Mouse (Mus musculus) intestine, embryonic 16.5 days (tissue): ENCODE measurements around the gene Ankub1. TPM values are rescaled to one million over a fixed set of nuclear protein-coding genes. Genes with fewer than 3 reads are reported as not detected.

ENCODE experiments used
- ATAC-seq: fragments of 200-750 bp; cut with Nextera tagmentation; 2 replicates; pipeline ENCODE4 v1.8.0; 2017; ENCODE audit warnings: moderate TSS enrichment, moderate library complexity
- H3K27ac ChIP-seq: fragments of 300-500 bp; sonication (generic); 2 replicates; pipeline ENCODE4 v1.5.1; 2014; ENCODE audit warnings: mild to moderate bottlenecking, low read length
- H3K27me3 ChIP-seq: fragments of 300-500 bp; sonication (generic); replicated peaks from 2 replicates; pipeline ENCODE4 v1.6.1; 2014; ENCODE audit warnings: low read length, control low read depth, mixed read lengths; ENCODE audit not compliant: control insufficient read depth, insufficient read depth
- H3K36me3 ChIP-seq: fragments of 300-500 bp; sonication (generic); 2 replicates; pipeline ENCODE4 v1.6.1; 2014; ENCODE audit warnings: low read length, control low read depth; ENCODE audit not compliant: control insufficient read depth, insufficient read depth
- H3K4me1 ChIP-seq: fragments of 300-500 bp; sonication (generic); 2 replicates; pipeline ENCODE4 v1.6.1; 2014; ENCODE audit warnings: low read length, control low read depth, mixed read lengths; ENCODE audit not compliant: control insufficient read depth, insufficient read depth
- H3K4me2 ChIP-seq: fragments of 300-500 bp; sonication (generic); 2 replicates; pipeline ENCODE4 v1.6.1; 2014; ENCODE audit warnings: low read depth, low read length, control low read depth
- H3K4me3 ChIP-seq: fragments of 300-500 bp; sonication (generic); 2 replicates; pipeline ENCODE4 v1.5.1; 2014; ENCODE audit warnings: mild to moderate bottlenecking, low read length
- H3K9ac ChIP-seq: fragments of 300-500 bp; sonication (generic); 2 replicates; pipeline ENCODE4 v1.6.1; 2014; ENCODE audit warnings: low read depth, low read length
- H3K9me3 ChIP-seq: fragments of 300-500 bp; sonication (generic); 2 replicates; pipeline ENCODE4 v1.6.1; 2016; ENCODE audit warnings: low read length, control low read depth; ENCODE audit not compliant: control insufficient read depth
- WGBS: fragments of 180-500 bp; shearing (Covaris S2); extraction: QIAGEN DNeasy Blood & Tissue Kit; methylation state at CpG from one replicate; pipeline ENCODE4 v1.1.7; 2014; 5-methylcytosine and 5-hydroxymethylcytosine counted together
- polyA plus RNA-seq: library from polyadenylated mRNA; unstranded; fragments of >200 nt; fragmentation: Nextera tagmentation; extraction: Ambion mirVana; gene quantifications from 2 replicates; pipeline ENCODE4 v1.2.1, GENCODE M21; 2015

Gene Ankub1
- polyA plus RNA-seq, 1 experiment from 2014 or later: not detected

DNA sequence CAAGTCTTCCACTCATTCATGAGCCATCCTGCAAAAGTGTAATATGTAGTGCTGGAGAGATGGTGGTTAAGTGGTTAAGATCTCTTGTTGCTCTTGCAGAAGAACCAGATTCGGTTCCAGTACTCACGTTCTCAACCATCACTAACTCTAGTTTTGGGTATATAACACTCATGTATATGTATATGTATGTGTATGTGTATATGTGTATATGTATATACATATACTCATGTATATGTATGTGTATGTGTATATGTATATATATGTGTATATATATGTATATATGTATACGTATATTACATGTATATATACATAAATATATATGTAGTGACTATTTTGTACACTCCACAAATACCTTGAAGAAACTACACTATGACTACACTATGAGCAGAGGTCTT, 40.7 kb downstream of the Ankub1 start:
- H3K27ac ChIP-seq: no peak overlapping the region
- WGBS: 61% methylated on average over 3 of the region's 3 CpGs

DNA sequence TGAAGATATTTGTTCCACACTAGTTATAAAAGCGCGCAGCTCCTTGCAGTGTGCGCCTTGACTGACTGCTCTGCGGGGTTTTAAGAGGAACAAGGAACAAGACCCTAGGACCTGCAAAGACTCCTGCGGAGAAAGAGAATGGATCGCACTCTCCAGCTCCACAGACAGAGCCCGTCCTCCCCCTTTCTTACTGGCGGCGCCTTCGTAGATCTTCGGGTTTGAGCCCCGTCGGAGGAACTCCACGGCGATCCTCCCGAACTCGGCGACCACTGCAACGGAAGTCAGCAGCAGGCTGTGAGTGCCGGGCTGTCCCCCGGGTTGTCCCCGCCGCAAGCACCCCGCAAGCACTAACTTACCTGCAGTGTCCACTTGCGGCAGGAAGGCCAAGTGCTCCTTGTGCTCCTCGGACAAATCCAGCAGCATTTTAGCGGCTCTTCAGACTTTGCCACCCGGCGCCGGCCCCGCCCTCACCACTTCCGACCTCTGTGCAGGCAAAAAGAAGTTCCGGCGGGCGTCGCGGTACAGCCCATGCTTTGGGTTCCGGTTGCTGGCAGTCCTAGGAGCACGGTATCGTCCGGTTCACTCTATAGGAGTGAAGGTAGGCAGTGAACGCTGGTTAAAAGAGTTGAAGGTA, 41.3 kb downstream of the Ankub1 start, which contains the start of gene Commd2:
TSS of gene Commd2 (minus strand) at position 485 of the 634 bp plus-strand sequence.
- Histone ChIP-seq H3K9ac (peak within 1 kb of the TSS; percentile 92), H3K27ac (peak within 1 kb of the TSS; percentile 79), H3K9me3 (no peaks in the 10 kb centered on the region), H3K4me1 (no peaks in the 10 kb centered on the region), H3K27me3 (no peaks in the 10 kb centered on the region), H3K36me3 (no peaks in the 10 kb centered on the region), H3K4me3 (peak within 1 kb of the TSS; percentile 79), H3K4me2 (peak within 1 kb of the TSS; percentile 65)
- WGBS: under 1% methylated on average over 42 of the region's 42 CpGs
- ATAC-seq: peak; percentile 98

More for the DNA sequence above, 40.7 kb downstream of the Ankub1 start:
- ATAC-seq: peak; percentile 49
- peak overlapping the region; percentile 56 for H3K4me2 ChIP-seq
- H3K9me3 ChIP-seq: no peaks in the 10 kb centered on the region
- no peaks in the 10 kb centered on the region for H3K4me1 ChIP-seq
- no peaks in the 10 kb centered on the region for H3K27me3 ChIP-seq
- H3K9ac ChIP-seq: peak overlapping the region; percentile 92
- no peaks in the 10 kb centered on the region for H3K36me3 ChIP-seq
- peak overlapping the region; percentile 79 for H3K4me3 ChIP-seq

DNA sequence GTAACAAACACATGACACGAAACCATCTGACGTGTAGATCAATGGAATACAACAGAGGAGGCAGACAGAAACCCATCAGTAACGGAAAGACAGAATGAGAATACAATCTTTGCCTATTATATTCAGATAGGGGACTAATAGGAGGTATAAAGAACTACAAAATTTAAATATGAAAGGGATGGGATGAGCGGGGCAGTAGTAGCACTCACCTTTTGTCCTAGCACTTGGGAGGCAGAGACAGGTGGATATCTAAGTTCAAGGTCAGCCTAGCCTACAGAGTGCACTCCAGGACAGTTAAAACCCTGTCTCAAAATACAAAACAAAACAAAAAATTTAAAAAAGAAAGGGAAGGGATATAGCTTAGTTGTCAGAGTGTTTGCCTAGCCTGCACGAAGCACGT, 49.4 kb downstream of the Ankub1 start:
- Histone ChIP-seq H3K4me2 (no peak overlapping the region), H3K4me1 (no peaks in the 10 kb centered on the region), H3K9me3 (no peaks in the 10 kb centered on the region), H3K4me3 (no peak overlapping the region), H3K27ac (no peak overlapping the region), H3K27me3 (no peaks in the 10 kb centered on the region), H3K9ac (no peak overlapping the region), H3K36me3 (no peaks in the 10 kb centered on the region)
- WGBS: 95% methylated on average over 6 of the region's 6 CpGs
- ATAC-seq: no peak

DNA sequence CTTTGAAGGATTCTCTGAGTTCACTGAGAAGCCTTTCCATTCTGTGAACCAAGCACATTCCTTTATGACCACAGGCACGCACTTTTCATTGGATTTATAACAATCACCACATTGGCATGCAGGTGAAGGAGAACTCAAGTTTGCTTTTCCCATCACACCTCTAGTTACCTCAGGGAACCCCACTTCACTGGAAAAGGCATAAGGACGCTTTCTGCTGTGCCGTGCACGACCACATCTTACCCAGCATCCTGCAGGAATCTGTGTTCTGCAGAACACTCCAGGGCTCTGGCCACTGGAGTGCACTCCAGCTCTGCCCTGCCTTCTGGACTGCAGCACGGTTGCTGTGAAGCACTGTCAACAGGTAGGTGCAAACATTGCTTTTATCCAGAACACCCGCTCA, 55.0 kb downstream of the Ankub1 start:
- WGBS: 62% methylated on average over 6 of the region's 6 CpGs
- Histone ChIP-seq H3K36me3 (no peaks in the 10 kb centered on the region), H3K4me1 (no peaks in the 10 kb centered on the region), H3K4me2 (no peak overlapping the region), H3K9me3 (no peaks in the 10 kb centered on the region), H3K27ac (no peak overlapping the region), H3K4me3 (no peak overlapping the region), H3K27me3 (no peaks in the 10 kb centered on the region), H3K9ac (no peak overlapping the region)
- no peak for ATAC-seq

DNA sequence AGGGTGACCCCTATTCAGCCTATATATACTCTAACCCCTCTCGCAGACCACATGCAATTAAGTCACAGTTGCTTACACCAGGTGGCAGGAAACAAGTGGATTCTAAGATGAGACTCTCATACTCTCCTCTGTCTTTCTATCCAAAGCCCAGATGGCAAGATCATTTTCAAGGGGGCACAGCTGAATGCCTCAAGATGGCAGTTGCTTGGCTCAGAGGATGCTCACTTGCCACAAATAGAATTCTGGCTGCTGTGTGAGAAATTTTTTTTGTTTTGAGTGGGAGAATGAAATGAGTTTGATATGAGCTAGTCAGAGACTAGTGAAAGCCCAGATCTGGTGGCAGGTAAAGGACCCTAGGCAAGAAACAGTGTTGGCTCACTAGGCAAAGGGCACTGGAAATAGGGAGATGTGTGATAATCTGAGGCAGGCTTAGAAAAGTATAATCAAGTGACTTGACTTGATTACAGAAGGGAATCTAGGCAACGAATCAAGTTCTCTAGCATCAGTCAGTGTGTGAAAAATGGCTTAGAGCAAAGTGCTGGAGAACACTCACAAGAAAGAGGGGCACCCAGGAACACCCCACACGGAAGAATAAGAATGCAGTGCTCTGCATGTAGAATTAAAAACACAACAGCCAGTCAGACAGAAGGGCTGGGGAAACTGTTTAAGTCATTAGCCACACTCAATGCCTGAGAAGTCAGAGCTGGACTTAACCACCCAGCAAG, 57.7 kb downstream of the Ankub1 start:
- H3K4me2 ChIP-seq: no peak overlapping the region
- H3K4me3 ChIP-seq: no peak overlapping the region
- no peaks in the 10 kb centered on the region for H3K27me3 ChIP-seq
- 71% methylated on average over 3 of the region's 3 CpGs for WGBS
- H3K36me3 ChIP-seq: no peaks in the 10 kb centered on the region
- no peaks in the 10 kb centered on the region for H3K9me3 ChIP-seq
- no peak overlapping the region for H3K27ac ChIP-seq
- no peak overlapping the region for H3K9ac ChIP-seq
- ATAC-seq: no peak
- no peaks in the 10 kb centered on the region for H3K4me1 ChIP-seq

DNA sequence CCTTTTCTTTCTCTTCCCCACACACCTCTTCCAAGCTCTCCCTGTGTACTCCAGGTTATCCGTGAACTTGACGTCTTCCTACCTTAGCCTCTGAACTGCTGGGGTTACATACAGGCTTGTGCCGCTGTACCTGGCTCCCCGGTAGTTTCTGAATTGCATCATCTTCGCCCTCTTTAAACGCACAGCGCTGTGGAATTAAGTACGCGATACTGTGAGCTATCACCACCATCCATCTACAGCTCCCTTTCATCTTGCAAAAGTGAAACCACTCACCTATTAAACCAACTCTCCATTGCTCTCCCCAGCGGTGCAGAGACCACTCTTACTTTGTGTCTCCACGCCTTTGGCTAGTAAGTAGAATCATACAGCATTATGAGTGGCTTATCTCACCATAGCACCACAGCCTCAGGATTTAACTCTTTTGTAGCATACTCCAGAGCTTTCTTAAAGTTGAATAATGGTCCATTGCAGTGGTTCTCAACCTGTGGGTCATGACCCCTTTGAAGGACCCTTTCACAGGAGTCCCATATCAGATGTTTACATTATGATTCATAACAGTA, 65.6 kb downstream of the Ankub1 start:
- H3K4me2 ChIP-seq: no peak overlapping the region
- no peak for ATAC-seq
- WGBS: 64% methylated on average over 11 of the region's 11 CpGs

DNA sequence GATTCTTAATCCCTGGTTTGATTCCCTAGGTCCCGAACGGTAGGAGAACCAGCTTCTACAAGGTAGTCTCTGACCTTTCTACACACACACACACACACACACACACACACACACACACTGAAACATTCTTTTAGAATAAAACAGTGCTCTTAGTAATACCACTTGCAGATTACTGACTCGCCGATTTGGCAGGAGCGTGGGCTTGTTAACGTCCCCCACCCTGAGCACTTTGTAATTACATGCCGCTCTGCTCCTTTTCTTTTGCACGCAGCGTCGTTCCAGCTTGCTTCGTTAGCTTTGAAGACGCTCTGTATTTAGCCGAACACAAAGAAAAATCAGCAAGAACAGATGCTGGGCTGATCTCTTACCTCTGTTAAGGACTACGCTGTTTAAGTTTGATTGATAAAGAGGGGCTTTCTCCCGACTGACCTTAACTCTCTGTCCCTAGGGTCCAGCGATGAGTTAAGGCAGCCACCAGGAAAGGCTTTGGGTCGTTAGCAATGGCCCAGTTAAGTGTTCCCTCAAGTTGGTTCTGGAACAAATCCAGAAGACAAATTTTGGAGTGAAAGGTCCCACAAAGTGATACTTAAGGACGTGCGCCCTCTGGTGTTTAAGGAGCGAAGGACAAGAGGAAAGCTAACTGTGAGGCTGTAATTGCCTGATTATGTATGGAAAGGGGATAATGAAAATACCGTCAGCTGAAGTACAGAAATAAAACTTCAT, 67.2 kb downstream of the Ankub1 start:
- Histone ChIP-seq H3K9ac (peak overlapping the region; percentile 12; the same call in 1 of the 2 replicates), H3K4me2 (peak overlapping the region; percentile 50), H3K27ac (no peak overlapping the region), H3K4me3 (peak overlapping the region; percentile 30), H3K9me3 (no peaks in the 10 kb centered on the region), H3K4me1 (no peaks in the 10 kb centered on the region; the same call in 1 of the 2 replicates), H3K27me3 (no peaks in the 10 kb centered on the region), H3K36me3 (no peaks in the 10 kb centered on the region)
- 32% methylated on average over 21 of the region's 21 CpGs for WGBS
- peak; percentile 28; the same call in 1 of the 2 replicates for ATAC-seq

More for the DNA sequence above, 65.6 kb downstream of the Ankub1 start:
- Histone ChIP-seq H3K4me1 (no peaks in the 10 kb centered on the region; the same call in 1 of the 2 replicates), H3K27me3 (no peaks in the 10 kb centered on the region), H3K27ac (no peak overlapping the region), H3K36me3 (no peaks in the 10 kb centered on the region), H3K9ac (no peak overlapping the region), H3K9me3 (no peaks in the 10 kb centered on the region), H3K4me3 (peak overlapping the region; percentile 9; the same call in 1 of the 2 replicates)

DNA sequence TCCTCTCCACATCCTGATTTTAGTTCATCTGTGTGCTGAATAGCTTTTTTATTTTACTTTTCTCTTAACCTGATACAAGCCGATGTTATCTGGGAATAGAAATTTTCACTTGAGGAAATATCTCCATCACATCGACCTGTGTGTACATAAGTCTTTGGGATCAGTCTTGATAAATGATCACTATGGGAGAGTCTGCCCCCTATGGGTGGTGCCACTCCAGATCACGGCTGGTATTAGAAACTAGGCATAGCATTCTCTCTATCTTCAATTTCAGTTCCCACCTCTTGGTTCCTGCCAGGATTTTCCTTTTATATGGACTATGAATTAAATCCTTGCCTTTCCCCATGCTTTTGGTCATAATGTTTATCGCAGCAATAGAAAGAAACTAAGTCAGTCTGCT, 72.9 kb downstream of the Ankub1 start:
- Histone ChIP-seq H3K27ac (no peak overlapping the region), H3K9ac (no peak overlapping the region), H3K4me2 (no peak overlapping the region), H3K4me1 (no peaks in the 10 kb centered on the region), H3K27me3 (no peaks in the 10 kb centered on the region), H3K9me3 (no peaks in the 10 kb centered on the region), H3K36me3 (no peaks in the 10 kb centered on the region), H3K4me3 (no peak overlapping the region)
- WGBS: 71% methylated on average over 4 of the region's 4 CpGs
- ATAC-seq: no peak

DNA sequence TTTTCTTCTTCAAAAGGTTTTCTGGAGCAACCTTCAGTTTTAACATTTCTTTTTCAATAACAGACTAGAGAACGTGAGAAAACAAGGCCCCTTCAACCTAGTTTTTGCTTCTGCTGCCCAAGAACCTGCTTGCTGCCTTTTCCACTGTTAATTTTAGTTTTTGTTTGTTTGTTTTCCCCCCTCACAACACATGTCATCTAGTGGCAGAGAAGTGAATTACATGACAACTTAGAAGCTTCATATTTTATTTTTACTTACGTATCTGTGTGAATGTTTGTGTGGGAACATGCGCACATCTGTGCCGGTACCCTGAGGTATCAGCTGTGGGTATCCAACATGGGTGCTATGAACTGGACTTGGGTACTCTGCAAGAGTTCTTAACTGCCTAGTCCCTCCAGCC, 76.9 kb downstream of the Ankub1 start:
- Histone ChIP-seq H3K4me2 (no peak overlapping the region), H3K36me3 (no peaks in the 10 kb centered on the region), H3K9me3 (no peaks in the 10 kb centered on the region), H3K4me3 (no peak overlapping the region), H3K27me3 (no peaks in the 10 kb centered on the region), H3K27ac (no peak overlapping the region), H3K9ac (no peak overlapping the region), H3K4me1 (no peaks in the 10 kb centered on the region)
- ATAC-seq: no peak
- WGBS: 91% methylated on average over 4 of the region's 4 CpGs
